Mouse (Mus musculus): Measurements from ENCODE around the gene Haao. TPM values are rescaled to one million over a fixed set of nuclear protein-coding genes. Genes with fewer than 3 reads are reported as not detected.

Haao gene
- polyA plus RNA-seq, 1 experiment, result not detected

GRCm38 (mm10) chr17:83812200-83812944 lies 35.4 kb downstream of the Haao start:
- TF ChIP-seq CTCF (IDR thresholded peaks at IDR 0.05; ENCODE audit: insufficient read depth, low read depth, low read length) (no peak), POLR2A (IDR thresholded peaks at IDR 0.05; ENCODE audit: insufficient read depth, low read depth, low read length) (no peak)
- 71% methylated on average over 17 of the region's 17 CpGs for WGBS
- Histone ChIP-seq H3K4me1 (ENCODE audit: control insufficient read depth, insufficient read depth, low read length) (no peaks in the 10 kb centered on the region), H3K4me3 (ENCODE audit: insufficient read depth, low read depth, low read length) (no peak overlapping the region), H3K27ac (ENCODE audit: insufficient read depth, low read depth, low read length) (no peak overlapping the region)

GRCm38 (mm10) chr17:83810285-83810684 lies 37.5 kb downstream of the Haao start:
- H3K27ac ChIP-seq (ENCODE audit: insufficient read depth, low read depth, low read length), result no peak overlapping the region
- 97% methylated on average over 5 of the region's 5 CpGs for WGBS
- H3K4me3 ChIP-seq (ENCODE audit: insufficient read depth, low read depth, low read length), result no peak overlapping the region
- TF ChIP-seq POLR2A (IDR thresholded peaks at IDR 0.05; ENCODE audit: insufficient read depth, low read depth, low read length) (no peak), CTCF (IDR thresholded peaks at IDR 0.05; ENCODE audit: insufficient read depth, low read depth, low read length) (no peak)
- no peaks in the 10 kb centered on the region for H3K4me1 ChIP-seq (ENCODE audit: control insufficient read depth, insufficient read depth, low read length)

DNA sequence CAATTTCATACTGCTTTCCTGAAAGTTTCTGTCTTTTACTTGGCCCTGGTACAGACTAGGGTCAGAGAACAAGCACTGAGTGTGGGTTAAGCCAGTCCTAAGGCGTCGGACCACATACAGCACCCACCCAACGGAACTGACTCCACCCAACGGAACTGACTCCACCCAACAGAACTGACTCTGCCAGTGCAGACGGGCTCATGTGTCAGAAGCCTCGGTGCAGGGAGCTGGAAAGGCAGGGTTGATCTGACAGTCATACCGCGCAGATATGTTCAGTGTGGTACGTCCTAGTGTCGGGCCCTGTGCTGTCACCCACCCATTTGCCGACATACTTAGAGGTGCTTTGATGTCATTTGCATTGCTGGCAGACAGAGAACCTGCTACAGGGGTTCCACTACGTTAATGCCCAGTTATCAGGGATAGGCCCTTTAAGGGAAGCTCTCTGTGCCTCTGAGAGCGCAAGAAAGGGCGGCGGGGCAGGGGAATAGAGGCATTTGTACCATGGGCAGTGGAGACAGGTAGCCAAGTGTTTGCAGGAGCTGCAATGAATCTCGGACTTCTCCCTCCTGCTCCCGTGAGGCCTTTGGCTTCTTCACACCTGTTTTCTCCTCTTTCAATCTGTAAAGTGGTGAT lies 38.5 kb downstream of the Haao start:
- WGBS, result 91% methylated on average over 17 of the region's 17 CpGs
- Histone ChIP-seq H3K4me3 (ENCODE audit: insufficient read depth, low read depth, low read length) (no peak overlapping the region), H3K4me1 (ENCODE audit: control insufficient read depth, insufficient read depth, low read length) (no peaks in the 10 kb centered on the region), H3K27ac (ENCODE audit: insufficient read depth, low read depth, low read length) (no peak overlapping the region)
- TF ChIP-seq CTCF (IDR thresholded peaks at IDR 0.05; ENCODE audit: insufficient read depth, low read depth, low read length) (no peak), POLR2A (IDR thresholded peaks at IDR 0.05; ENCODE audit: insufficient read depth, low read depth, low read length) (no peak)

DNA sequence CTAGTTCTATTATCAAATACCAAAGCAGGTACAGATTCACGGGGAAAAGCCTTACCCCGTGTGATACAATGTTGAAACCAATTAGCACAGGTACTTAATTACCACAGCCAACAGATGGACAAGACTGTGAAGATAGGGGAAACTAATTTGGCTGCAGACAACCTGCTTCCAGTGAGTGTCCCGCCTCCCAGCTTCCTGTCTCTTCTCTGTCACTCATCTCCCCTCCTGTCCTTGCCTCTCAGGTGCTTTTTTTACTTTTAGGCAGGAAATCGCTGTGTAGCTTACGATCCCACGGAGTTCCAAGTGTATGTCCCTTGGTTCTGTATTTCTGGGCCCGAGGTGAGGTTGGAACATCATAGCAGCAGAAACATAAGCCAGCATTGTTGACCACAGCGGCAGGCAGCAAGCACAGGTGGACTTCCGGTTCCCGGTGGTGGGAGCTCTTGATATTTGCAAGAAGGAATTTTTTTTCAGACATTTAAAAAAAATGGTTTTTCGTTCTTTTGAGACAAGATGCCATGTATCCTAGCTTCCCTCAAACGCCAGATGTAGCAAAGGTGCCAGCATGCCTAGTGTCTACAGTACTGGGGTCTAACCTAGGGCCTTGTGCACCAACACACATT lies 39.2 kb downstream of the Haao start:
- 94% methylated on average over 12 of the region's 12 CpGs for WGBS

DNA sequence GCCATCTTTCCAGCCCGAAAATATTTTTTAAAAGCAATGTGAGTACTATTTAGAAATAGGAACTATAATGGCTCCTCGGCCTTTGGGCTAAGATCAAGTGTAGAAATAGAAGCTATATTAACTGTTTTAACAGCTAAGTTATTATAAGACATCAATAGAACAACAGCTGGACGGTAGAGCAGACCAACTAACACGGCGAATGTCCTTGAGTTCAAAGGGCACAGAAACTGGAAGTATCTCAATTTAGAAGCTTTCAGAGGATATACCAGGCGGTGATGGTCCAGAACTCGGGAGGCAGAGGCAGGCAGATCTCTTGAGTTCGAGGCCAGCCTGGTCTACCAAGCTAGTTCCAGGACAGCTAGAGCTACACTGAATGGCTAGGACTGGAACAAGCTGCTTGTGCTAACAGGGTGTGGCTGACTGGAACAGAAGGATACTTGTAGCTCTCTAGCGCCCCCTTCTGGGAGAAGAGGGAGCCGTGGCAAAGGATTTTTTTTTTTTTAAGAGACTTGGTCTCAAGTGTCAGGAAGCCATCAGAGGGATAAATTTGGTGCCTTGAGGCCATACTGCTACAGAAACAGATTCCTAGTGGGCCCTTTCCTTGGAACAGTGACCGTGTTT lies 39.9 kb downstream of the Haao start:
- 77% methylated on average over 11 of the region's 11 CpGs for WGBS
- H3K4me1 ChIP-seq (ENCODE audit: control insufficient read depth, insufficient read depth, low read length), result no peaks in the 10 kb centered on the region
- H3K4me3 ChIP-seq (ENCODE audit: insufficient read depth, low read depth, low read length), result no peak overlapping the region
- H3K27ac ChIP-seq (ENCODE audit: insufficient read depth, low read depth, low read length), result no peak overlapping the region
- TF ChIP-seq CTCF (IDR thresholded peaks at IDR 0.05; ENCODE audit: insufficient read depth, low read depth, low read length), result 0 out of 2 replicates have a peak, but pooled peaks have one; percentile 27
- no peak for TF ChIP-seq POLR2A (IDR thresholded peaks at IDR 0.05; ENCODE audit: insufficient read depth, low read depth, low read length)

More for the DNA sequence above, 39.2 kb downstream of the Haao start:
- Histone ChIP-seq H3K27ac (ENCODE audit: insufficient read depth, low read depth, low read length) (no peak overlapping the region), H3K4me3 (ENCODE audit: insufficient read depth, low read depth, low read length) (no peak overlapping the region), H3K4me1 (ENCODE audit: control insufficient read depth, insufficient read depth, low read length) (no peaks in the 10 kb centered on the region)
- TF ChIP-seq POLR2A (IDR thresholded peaks at IDR 0.05; ENCODE audit: insufficient read depth, low read depth, low read length) (no peak), CTCF (IDR thresholded peaks at IDR 0.05; ENCODE audit: insufficient read depth, low read depth, low read length) (no peak)

GRCm38 (mm10) chr17:83807345-83807744 lies 40.4 kb downstream of the Haao start:
- 90% methylated on average over 7 of the region's 7 CpGs for WGBS
- no peak overlapping the region for H3K4me3 ChIP-seq (ENCODE audit: insufficient read depth, low read depth, low read length)
- no peak overlapping the region for H3K27ac ChIP-seq (ENCODE audit: insufficient read depth, low read depth, low read length)
- TF ChIP-seq CTCF (IDR thresholded peaks at IDR 0.05; ENCODE audit: insufficient read depth, low read depth, low read length) (no peak), POLR2A (IDR thresholded peaks at IDR 0.05; ENCODE audit: insufficient read depth, low read depth, low read length) (no peak)
- no peaks in the 10 kb centered on the region for H3K4me1 ChIP-seq (ENCODE audit: control insufficient read depth, insufficient read depth, low read length)

DNA sequence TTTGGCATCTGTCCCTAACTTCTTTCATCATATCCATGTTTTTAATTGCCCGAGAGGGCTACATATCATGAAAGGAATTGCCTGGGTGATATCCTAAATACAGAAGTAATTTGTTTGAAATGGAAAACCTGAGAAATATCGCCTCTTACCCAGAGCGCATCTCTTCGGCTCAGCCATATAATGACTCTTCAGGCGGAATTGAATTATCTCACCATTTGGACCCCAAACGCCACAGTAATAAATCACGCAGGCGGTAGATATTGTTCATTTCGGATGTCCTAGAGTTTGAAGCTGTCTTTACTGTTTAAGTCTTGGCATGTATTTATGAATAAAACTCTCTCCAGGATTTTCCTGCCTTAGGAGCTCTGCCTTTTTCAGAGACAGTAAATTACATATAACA lies 42.7 kb downstream of the Haao start:
- 96% methylated on average over 9 of the region's 9 CpGs for WGBS
- no peak overlapping the region for H3K27ac ChIP-seq (ENCODE audit: insufficient read depth, low read depth, low read length)
- no peak overlapping the region for H3K4me3 ChIP-seq (ENCODE audit: insufficient read depth, low read depth, low read length)
- H3K4me1 ChIP-seq (ENCODE audit: control insufficient read depth, insufficient read depth, low read length), result no peaks in the 10 kb centered on the region
- no peak for TF ChIP-seq CTCF (IDR thresholded peaks at IDR 0.05; ENCODE audit: insufficient read depth, low read depth, low read length)
- TF ChIP-seq POLR2A (IDR thresholded peaks at IDR 0.05; ENCODE audit: insufficient read depth, low read depth, low read length), result no peak

DNA sequence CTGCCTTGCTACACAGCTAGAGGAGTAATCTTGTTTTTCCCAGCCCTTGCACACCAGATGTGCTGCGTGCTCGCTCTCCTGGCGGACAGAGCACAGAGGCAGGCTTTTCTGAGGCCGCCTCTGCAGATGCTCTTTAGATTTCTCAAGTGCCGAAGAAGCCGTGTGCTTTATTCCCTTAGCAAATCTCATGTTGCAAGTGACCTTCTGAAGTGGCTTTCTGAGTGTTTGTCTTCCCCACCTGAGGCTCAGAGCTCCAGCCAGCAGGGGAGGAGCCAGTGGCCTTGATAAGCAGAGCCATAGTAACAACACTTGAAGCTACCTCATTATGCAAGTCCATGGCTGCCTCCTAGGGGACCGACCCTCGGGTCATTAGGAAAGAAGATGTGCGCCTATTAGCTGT lies 43.8 kb downstream of the Haao start:
- no peak overlapping the region for H3K27ac ChIP-seq (ENCODE audit: insufficient read depth, low read depth, low read length)
- 81% methylated on average over 9 of the region's 9 CpGs for WGBS
- H3K4me3 ChIP-seq (ENCODE audit: insufficient read depth, low read depth, low read length), result no peak overlapping the region
- TF ChIP-seq POLR2A (IDR thresholded peaks at IDR 0.05; ENCODE audit: insufficient read depth, low read depth, low read length) (no peak), CTCF (IDR thresholded peaks at IDR 0.05; ENCODE audit: insufficient read depth, low read depth, low read length) (no peak)
- no peaks in the 10 kb centered on the region for H3K4me1 ChIP-seq (ENCODE audit: control insufficient read depth, insufficient read depth, low read length)

Data from olfactory bulb, adult 2 months (tissue).